Mouse (Mus musculus) midbrain, embryonic 10.5 days (tissue): ENCODE data around the gene Lix1l. TPM values are rescaled to one million over a fixed set of nuclear protein-coding genes. Genes with fewer than 3 reads are reported as not detected.
"Not testable (repeated sequence)": the region's sequence is repeated elsewhere in the genome, so short reads cannot be mapped to it uniquely, and the experiment has no call there.

Experiments
- DNase-seq: peaks from one replicate; pipeline ENCODE4 v3.0.0-alpha.2; 2017; ENCODE audit warnings: low spot score
- H3K27ac ChIP-seq: fragments of 300-500 bp; sonication (generic); replicated peaks from 2 replicates; pipeline ENCODE4 v1.5.1; 2016; ENCODE audit warnings: mild to moderate bottlenecking
- H3K27me3 ChIP-seq: fragments of 300-500 bp; sonication (generic); 2 replicates; pipeline ENCODE4 v1.6.1; 2016; ENCODE audit warnings: low read depth, mild to moderate bottlenecking; ENCODE audit not compliant: poor library complexity, severe bottlenecking
- H3K36me3 ChIP-seq: fragments of 300-500 bp; sonication (generic); 2 replicates; pipeline ENCODE4 v1.6.1; 2016; ENCODE audit warnings: mild to moderate bottlenecking, moderate library complexity
- H3K4me1 ChIP-seq: fragments of 300-500 bp; sonication (generic); 2 replicates; pipeline ENCODE4 v1.6.1; 2016
- H3K4me3 ChIP-seq: fragments of 300-500 bp; sonication (generic); 2 replicates; pipeline ENCODE4 v1.5.1; 2016; ENCODE audit warnings: mild to moderate bottlenecking, moderate library complexity
- H3K9me3 ChIP-seq: fragments of 300-500 bp; sonication (generic); replicated peaks from 2 replicates; pipeline ENCODE4 v1.6.1; 2016; ENCODE audit warnings: mild to moderate bottlenecking
- WGBS: fragments of 180-500 bp; shearing (Covaris S2); methylation state at CpG from one replicate; pipeline ENCODE4 v1.1.7; 2016; 5-methylcytosine and 5-hydroxymethylcytosine counted together
- polyA plus RNA-seq: library from polyadenylated mRNA; unstranded; fragments of >200 nt; fragmentation: Nextera tagmentation; extraction: Ambion mirVana; gene quantifications from 2 replicates; pipeline ENCODE4 v1.2.1, GENCODE M21; 2016

Gene Lix1l
- polyA plus RNA-seq, 1 experiment from 2014 or later = 5.3 TPM

DNA sequence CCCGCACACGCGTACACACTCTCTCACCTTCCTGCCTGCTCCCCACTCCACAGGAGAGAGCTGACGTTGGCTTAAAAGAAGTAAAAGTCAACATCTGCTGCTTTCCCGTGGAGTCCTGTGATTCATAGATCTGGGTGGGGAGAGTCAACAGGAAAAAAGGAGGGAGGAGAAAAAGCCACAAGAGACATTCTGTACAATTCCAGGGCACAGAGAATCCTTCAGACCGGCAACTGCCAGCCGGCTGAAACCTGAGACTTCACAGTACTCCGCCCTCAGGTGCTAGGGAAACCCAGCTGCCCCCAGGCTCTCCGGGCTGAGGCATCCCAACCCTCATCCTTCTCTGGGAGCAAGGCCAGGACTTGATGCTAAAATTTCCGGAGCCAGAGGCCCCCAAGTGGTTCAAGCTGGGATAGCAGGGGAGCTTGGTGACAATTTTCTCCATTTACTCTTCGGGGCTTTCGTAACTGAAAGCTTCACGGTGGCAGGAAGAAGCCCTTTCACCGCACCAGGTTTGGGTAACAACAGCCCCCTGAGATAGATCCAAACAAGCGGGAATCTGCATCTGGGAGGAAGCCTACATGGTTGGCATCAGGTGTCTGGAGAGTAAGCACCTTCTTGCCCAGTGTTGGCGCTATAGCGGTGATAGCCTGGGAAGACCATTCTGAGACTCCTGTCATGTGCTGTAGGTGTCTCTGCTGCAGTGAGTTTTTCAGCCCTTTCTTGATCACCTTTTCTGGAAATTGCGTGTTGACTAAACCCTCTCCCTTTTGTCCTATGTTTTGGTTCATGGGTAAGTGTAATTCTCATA is 62.7 kb downstream of the Lix1l start:
- H3K27ac ChIP-seq = peak overlapping the region; percentile 68
- 6% methylated on average over 18 of the region's 18 CpGs for WGBS
- DNase-seq = peak; percentile 84
- 0 out of 2 replicates have a peak, but pooled peaks cover 2% of the 10 kb centered on the region for H3K36me3 ChIP-seq
- peaks cover 15% of the 10 kb centered on the region for H3K4me1 ChIP-seq
- H3K4me3 ChIP-seq = peak overlapping the region; percentile 42
- H3K9me3 ChIP-seq = no peaks in the 10 kb centered on the region
- H3K27me3 ChIP-seq = peaks cover 4% of the 10 kb centered on the region; the same call in 1 of the 2 replicates

- peaks cover 15% of the 10 kb centered on the region for H3K27me3 ChIP-seq
- H3K27ac ChIP-seq, DNase-seq, H3K36me3 ChIP-seq, H3K9me3 ChIP-seq, H3K4me3 ChIP-seq: not testable (repeated sequence)
- peaks cover 29% of the 10 kb centered on the region for H3K4me1 ChIP-seq
- WGBS = 91% methylated on average over 7 of the region's 7 CpGs
These were observed 64.9 kb downstream of the Lix1l start for GRCm38 (mm10) chr3:96665732-96666363.

DNA sequence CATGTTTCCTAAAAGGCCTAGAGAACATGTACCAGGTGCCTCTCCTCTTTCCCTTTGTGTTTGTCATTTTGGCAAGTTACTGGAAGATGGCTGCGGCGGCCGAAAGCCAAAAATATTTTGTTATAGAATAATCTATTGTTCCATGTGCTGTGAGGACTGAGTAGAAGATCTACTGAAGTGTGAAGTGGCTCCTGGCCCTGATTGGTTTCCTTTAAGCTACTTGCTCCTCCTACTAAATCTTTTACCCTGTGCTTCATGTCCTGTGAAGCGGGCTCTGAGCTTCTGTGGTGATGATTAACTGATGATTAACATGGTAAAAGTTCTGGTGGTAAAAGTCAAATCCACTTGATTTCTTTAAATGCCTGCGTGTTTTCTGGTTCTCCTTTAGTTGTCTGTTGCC is 66.0 kb downstream of the Lix1l start:
- 93% methylated on average over 5 of the region's 5 CpGs for WGBS
- no peak for DNase-seq
- Histone ChIP-seq H3K4me3 (no peak overlapping the region), H3K27me3 (peaks cover 26% of the 10 kb centered on the region), H3K4me1 (peaks cover 29% of the 10 kb centered on the region), H3K9me3 (no peaks in the 10 kb centered on the region), H3K36me3 (no peaks in the 10 kb centered on the region), H3K27ac (no peak overlapping the region)

- no peaks in the 10 kb centered on the region for H3K36me3 ChIP-seq
- 47% methylated on average over 1 of the region's 1 CpGs for WGBS
- peaks cover 29% of the 10 kb centered on the region for H3K4me1 ChIP-seq
- H3K9me3 ChIP-seq = no peaks in the 10 kb centered on the region
- DNase-seq = no peak
- peaks cover 26% of the 10 kb centered on the region for H3K27me3 ChIP-seq
- no peak overlapping the region for H3K27ac ChIP-seq
- no peak overlapping the region for H3K4me3 ChIP-seq
These were observed 66.4 kb downstream of the Lix1l start for GRCm38 (mm10) chr3:96667316-96667715.

GRCm38 (mm10) chr3:96668424-96669067 is 67.6 kb downstream of the Lix1l start:
- H3K4me3 ChIP-seq = no peak overlapping the region
- peaks cover 18% of the 10 kb centered on the region for H3K4me1 ChIP-seq
- WGBS = 95% methylated on average over 5 of the region's 5 CpGs
- no peak overlapping the region for H3K27ac ChIP-seq
- no peaks in the 10 kb centered on the region for H3K9me3 ChIP-seq
- H3K36me3 ChIP-seq = no peaks in the 10 kb centered on the region
- no peak for DNase-seq
- H3K27me3 ChIP-seq = peaks cover 26% of the 10 kb centered on the region

- peak; percentile 85 for DNase-seq
- Histone ChIP-seq H3K27ac (0 out of 2 replicates have a peak within 1 kb of the TSS, but pooled peaks have one; percentile 33), H3K27me3 (peaks cover 22% of the 10 kb centered on the region), H3K4me3 (peak within 1 kb of the TSS; percentile 56), H3K36me3 (no peaks in the 10 kb centered on the region), H3K4me1 (peaks cover 18% of the 10 kb centered on the region), H3K9me3 (no peaks in the 10 kb centered on the region)
- 5% methylated on average over 33 of the region's 35 CpGs for WGBS
These were observed 68.9 kb downstream of the Lix1l start, which contains the start of gene Ankrd35 for GRCm38 (mm10) chr3:96669727-96670468. Gene Ankrd35, plus strand, starts transcription at chr3:96670131.

DNA sequence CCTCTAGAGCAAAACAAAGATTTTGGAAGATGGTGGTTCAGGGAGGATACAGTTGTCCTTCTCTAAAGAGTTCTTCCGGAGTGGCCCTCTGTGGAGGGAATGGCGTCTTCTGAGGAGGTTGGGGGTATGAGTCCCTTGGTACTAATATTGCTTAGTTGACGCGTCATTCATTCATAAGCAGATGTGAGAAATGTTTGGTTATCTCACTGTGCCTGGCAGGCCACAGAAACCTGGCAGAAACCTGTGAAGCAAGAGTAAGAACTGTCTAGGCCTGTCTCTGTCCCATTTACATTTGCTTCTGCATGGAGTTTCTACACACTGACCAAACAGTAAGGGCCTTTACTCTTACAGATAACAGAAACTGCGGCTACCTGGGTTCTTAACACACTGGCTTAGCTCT is 70.6 kb downstream of the Lix1l start:
- Histone ChIP-seq H3K36me3 (no peaks in the 10 kb centered on the region), H3K4me3 (no peak overlapping the region), H3K27me3 (peaks cover 22% of the 10 kb centered on the region), H3K4me1 (peaks cover 18% of the 10 kb centered on the region), H3K9me3 (no peaks in the 10 kb centered on the region), H3K27ac (no peak overlapping the region)
- 92% methylated on average over 5 of the region's 5 CpGs for WGBS
- no peak for DNase-seq

DNA sequence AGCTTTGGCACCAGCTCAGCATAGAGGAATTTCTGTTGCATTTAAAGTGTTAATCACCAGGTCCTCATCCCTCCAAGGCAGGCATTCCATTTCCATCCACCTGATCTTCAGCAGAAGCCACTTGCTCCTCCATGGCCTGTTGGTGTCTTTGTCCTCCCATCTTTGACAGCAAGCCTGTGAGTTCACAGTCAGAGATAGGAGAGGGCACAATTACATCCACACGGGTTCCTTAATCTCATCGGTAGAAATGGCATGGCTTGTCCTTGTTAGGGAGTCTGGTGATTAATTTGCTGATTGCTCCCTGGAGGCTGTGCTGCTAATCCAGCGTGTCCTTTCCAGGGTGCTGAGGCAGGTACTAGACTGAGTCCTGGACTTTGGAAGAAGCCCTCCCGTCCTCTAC is 72.6 kb downstream of the Lix1l start:
- Histone ChIP-seq H3K9me3 (no peaks in the 10 kb centered on the region), H3K4me3 (no peak overlapping the region), H3K4me1 (peaks cover 18% of the 10 kb centered on the region), H3K27ac (no peak overlapping the region), H3K27me3 (peaks cover 29% of the 10 kb centered on the region), H3K36me3 (no peaks in the 10 kb centered on the region)
- 80% methylated on average over 4 of the region's 4 CpGs for WGBS
- no peak for DNase-seq

DNA sequence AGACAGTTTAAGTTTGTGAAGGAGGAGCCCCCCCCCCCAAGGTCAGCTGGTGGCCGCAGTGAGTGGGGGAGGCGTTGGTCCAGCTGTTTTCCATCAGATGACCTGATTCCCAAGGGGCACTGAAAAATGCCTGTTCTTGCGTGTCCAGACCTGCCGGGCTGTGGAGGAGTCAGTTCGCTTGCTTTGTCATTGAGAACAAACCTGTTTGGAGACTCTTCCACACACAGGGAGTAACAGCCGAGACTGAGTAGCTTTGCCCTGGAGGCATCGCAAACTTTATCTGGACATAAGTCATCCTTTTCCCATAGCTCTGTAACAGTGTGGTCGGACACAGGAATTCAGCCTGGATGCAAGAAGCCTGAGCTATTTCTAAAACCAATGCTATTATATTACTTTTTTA is 73.5 kb downstream of the Lix1l start:
- no peak for DNase-seq
- no peak overlapping the region for H3K27ac ChIP-seq
- no peaks in the 10 kb centered on the region for H3K36me3 ChIP-seq
- peaks cover 38% of the 10 kb centered on the region for H3K27me3 ChIP-seq
- 69% methylated on average over 8 of the region's 8 CpGs for WGBS
- H3K4me1 ChIP-seq = peaks cover 21% of the 10 kb centered on the region
- H3K9me3 ChIP-seq = no peaks in the 10 kb centered on the region
- no peak overlapping the region for H3K4me3 ChIP-seq

GRCm38 (mm10) chr3:96675171-96675570 is 74.2 kb downstream of the Lix1l start:
- 80% methylated on average over 3 of the region's 3 CpGs for WGBS

DNA sequence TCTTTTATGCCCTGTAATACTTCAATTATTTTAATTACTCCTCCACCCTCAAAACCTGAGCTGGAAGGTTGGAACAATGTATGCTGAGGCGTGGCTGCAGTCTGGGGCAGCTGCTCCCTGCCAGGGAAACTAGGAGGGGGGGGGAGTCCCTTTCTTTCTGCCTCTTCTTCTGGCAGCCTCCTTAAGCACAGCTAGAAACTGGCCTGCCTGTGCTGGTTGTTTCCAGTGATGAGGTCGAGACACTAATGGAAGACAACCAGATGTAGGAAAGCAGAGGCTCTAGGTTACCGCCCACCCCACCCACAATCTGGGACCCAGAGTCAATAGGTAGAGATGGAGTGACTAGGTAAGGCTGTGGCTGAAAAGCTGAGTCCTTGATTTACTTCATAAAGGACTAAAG is 74.7 kb downstream of the Lix1l start:
- Histone ChIP-seq H3K27ac (no peak overlapping the region), H3K9me3 (no peaks in the 10 kb centered on the region), H3K27me3 (peaks cover 41% of the 10 kb centered on the region), H3K36me3 (no peaks in the 10 kb centered on the region), H3K4me1 (peaks cover 19% of the 10 kb centered on the region), H3K4me3 (no peak overlapping the region)
- WGBS = 33% methylated on average over 3 of the region's 3 CpGs
- no peak for DNase-seq

More at GRCm38 (mm10) chr3:96675171-96675570, 74.2 kb downstream of the Lix1l start:
- Histone ChIP-seq H3K27ac (no peak overlapping the region), H3K27me3 (peaks cover 41% of the 10 kb centered on the region), H3K4me3 (no peak overlapping the region), H3K36me3 (no peaks in the 10 kb centered on the region), H3K4me1 (peaks cover 20% of the 10 kb centered on the region), H3K9me3 (no peaks in the 10 kb centered on the region)
- no peak for DNase-seq
